Mouse (Mus musculus) CH12.LX (cell line): ENCODE measurements around the gene Endou. TPM values are rescaled to one million over a fixed set of nuclear protein-coding genes. Genes with fewer than 3 reads are reported as not detected.

Source experiments
- DNase-seq: peaks from one replicate; pipeline ENCODE4 v3.0.0-alpha.2; 2013; ENCODE audit errors: extremely low read depth
- H3K27ac ChIP-seq: 2 replicates; pipeline ENCODE4 v1.5.1; 2012; ENCODE audit warnings: low read depth, mild to moderate bottlenecking, control low read depth, moderate library complexity; ENCODE audit not compliant: insufficient read depth
- H3K27me3 ChIP-seq: replicated peaks from 2 replicates; pipeline ENCODE3; 2012; ENCODE audit warnings: inconsistent platforms
- H3K36me3 ChIP-seq, 2 experiments: replicated peaks in 1 of 2; 2 replicates each; pipeline versions ENCODE3 to v1.6.1; 2012; ENCODE audit warnings: inconsistent platforms in 1 of 2, low read length in 1 of 2, mild to moderate bottlenecking in 1 of 2, mixed read lengths in 1 of 2, moderate library complexity in 1 of 2; ENCODE audit not compliant: control insufficient read depth in 1 of 2, insufficient read depth in 1 of 2
- H3K4me1 ChIP-seq, 2 experiments: 2 replicates each; pipeline ENCODE4 v1.6.1; 2012; ENCODE audit warnings: inconsistent platforms in 1 of 2, moderate library complexity in 1 of 2; ENCODE audit not compliant: insufficient read depth in 2 of 2, control insufficient read depth in 1 of 2
- H3K4me2 ChIP-seq: 2 replicates; pipeline ENCODE4 v1.6.1; 2012; ENCODE audit warnings: low read depth, mild to moderate bottlenecking, control low read depth; ENCODE audit not compliant: poor library complexity, insufficient read depth, severe bottlenecking
- H3K4me3 ChIP-seq, 3 experiments: fragments of 150-350 bp in 1 of 3; sonication (generic) in 1 of 3; replicated peaks in 1 of 3; 2 replicates each; pipeline versions ENCODE3 to v1.5.1; 2011 to 2012; ENCODE audit warnings: low read depth in 2 of 3, low read length in 2 of 3, mild to moderate bottlenecking in 2 of 3, moderate library complexity in 2 of 3, control low read depth in 1 of 3, improper control_type of control experiment in 1 of 3, inconsistent platforms in 1 of 3, mixed read lengths in 1 of 3; ENCODE audit not compliant: poor library complexity in 1 of 3
- H3K79me2 ChIP-seq: replicated peaks from 2 replicates; pipeline ENCODE4 v1.6.1; 2012; ENCODE audit warnings: mild to moderate bottlenecking, moderate library complexity; ENCODE audit not compliant: control insufficient read depth, poor library complexity, insufficient read depth, severe bottlenecking; ENCODE audit errors: extremely low read depth
- H3K9ac ChIP-seq: 2 replicates; pipeline ENCODE4 v1.6.1; 2012; ENCODE audit warnings: low read depth, mild to moderate bottlenecking, control low read depth, moderate library complexity; ENCODE audit not compliant: insufficient read depth
- H3K9me3 ChIP-seq: replicated peaks from 2 replicates; pipeline ENCODE3; 2012; ENCODE audit warnings: low read length, inconsistent platforms, mixed read lengths
- BHLHE40 ChIP-seq: IDR thresholded peaks from 2 replicates; pipeline ENCODE4 v1.6.1; 2011; ENCODE audit warnings: mild to moderate bottlenecking, low read depth, low read length, improper control_type of control experiment
- CHD1 ChIP-seq: IDR thresholded peaks from 2 replicates; pipeline ENCODE4 v1.6.1; 2012; ENCODE audit warnings: low read depth, low read length, improper control_type of control experiment, inconsistent platforms
- CTCF ChIP-seq, 2 experiments: IDR thresholded peaks in 1 of 2; conservative IDR thresholded peaks in 1 of 2; 2 replicates each; pipeline ENCODE4 v1.5.1; 2011 to 2012; ENCODE audit warnings: low read depth in 2 of 2, low read length in 2 of 2, improper control_type of control experiment in 1 of 2, inconsistent platforms in 1 of 2, mild to moderate bottlenecking in 1 of 2, moderate library complexity in 1 of 2
- ELF1 ChIP-seq: IDR thresholded peaks from 2 replicates; pipeline ENCODE4 v1.6.1; 2014; ENCODE audit warnings: low read depth, mild to moderate bottlenecking, inconsistent platforms, low read length, improper control_type of control experiment
- ETS1 ChIP-seq: conservative IDR thresholded peaks from 2 replicates; pipeline ENCODE4 v1.6.1; 2012; ENCODE audit warnings: low read depth, mild to moderate bottlenecking, inconsistent platforms, low read length, improper control_type of control experiment, moderate library complexity
- GABPA ChIP-seq: IDR thresholded peaks from 2 replicates; pipeline ENCODE4 v1.6.1; 2012; ENCODE audit warnings: low read depth, low read length, improper control_type of control experiment, inconsistent platforms; ENCODE audit not compliant: insufficient replicate concordance
- HCFC1 ChIP-seq: IDR thresholded peaks from 2 replicates; pipeline ENCODE4 v1.6.1; 2012; ENCODE audit warnings: low read depth, mild to moderate bottlenecking, inconsistent platforms, low read length, improper control_type of control experiment
- IRF4 ChIP-seq: IDR thresholded peaks from 2 replicates; pipeline ENCODE4 v1.6.1; 2014; ENCODE audit warnings: low read depth, mild to moderate bottlenecking, inconsistent platforms, low read length, improper control_type of control experiment
- MAFK ChIP-seq: IDR thresholded peaks from 2 replicates; pipeline ENCODE4 v1.6.1; 2011; ENCODE audit warnings: low read length, improper control_type of control experiment; ENCODE audit not compliant: insufficient replicate concordance
- MAX ChIP-seq: IDR thresholded peaks from 2 replicates; pipeline ENCODE4 v1.6.1; 2011; ENCODE audit warnings: low read length, improper control_type of control experiment
- MAZ ChIP-seq: IDR thresholded peaks from 2 replicates; pipeline ENCODE4 v1.6.1; 2012; ENCODE audit warnings: low read depth, mild to moderate bottlenecking, inconsistent platforms, low read length, improper control_type of control experiment, moderate library complexity
- MEF2A ChIP-seq: IDR thresholded peaks from 2 replicates; pipeline ENCODE4 v1.6.1; 2014; ENCODE audit warnings: low read depth, mild to moderate bottlenecking, inconsistent platforms, low read length, improper control_type of control experiment, borderline replicate concordance
- MYC ChIP-seq: IDR thresholded peaks from 2 replicates; pipeline ENCODE4 v1.6.1; 2011; ENCODE audit warnings: low read depth, mild to moderate bottlenecking, improper control_type of control experiment, low read length
- NELFE ChIP-seq: IDR thresholded peaks from 2 replicates; pipeline ENCODE4 v1.6.1; 2011; ENCODE audit warnings: low read depth, low read length, improper control_type of control experiment
- PAX5 ChIP-seq: IDR thresholded peaks from 2 replicates; pipeline ENCODE4 v1.6.1; 2012; ENCODE audit warnings: low read length, inconsistent platforms, mixed read lengths
- RCOR1 ChIP-seq: conservative IDR thresholded peaks from 2 replicates; pipeline ENCODE4 v1.6.1; 2012; ENCODE audit warnings: low read depth, mild to moderate bottlenecking, inconsistent platforms, low read length, improper control_type of control experiment
- SMC3 ChIP-seq: IDR thresholded peaks from 2 replicates; pipeline ENCODE4 v1.6.1; 2011; ENCODE audit warnings: low read depth, low read length, improper control_type of control experiment
- TCF12 ChIP-seq: IDR thresholded peaks from 2 replicates; pipeline ENCODE4 v1.6.1; 2014; ENCODE audit warnings: low read depth, mild to moderate bottlenecking, inconsistent platforms, low read length, improper control_type of control experiment
- UBTF ChIP-seq: IDR thresholded peaks from 2 replicates; pipeline ENCODE4 v1.6.1; 2012; ENCODE audit warnings: low read depth, mild to moderate bottlenecking, inconsistent platforms, low read length, improper control_type of control experiment, moderate library complexity
- USF1 ChIP-seq: IDR thresholded peaks from 2 replicates; pipeline ENCODE4 v1.6.1; 2014; ENCODE audit warnings: low read depth, mild to moderate bottlenecking, inconsistent platforms, low read length, improper control_type of control experiment
- USF2 ChIP-seq: conservative IDR thresholded peaks from 2 replicates; pipeline ENCODE4 v1.6.1; 2011; ENCODE audit warnings: low read depth, low read length, improper control_type of control experiment
- ZC3H11A ChIP-seq: IDR thresholded peaks from 2 replicates; pipeline ENCODE4 v1.6.1; 2012; ENCODE audit warnings: low read depth, mild to moderate bottlenecking, inconsistent platforms, low read length, improper control_type of control experiment
- ZKSCAN1 ChIP-seq: IDR thresholded peaks from 2 replicates; pipeline ENCODE4 v1.6.1; 2012; ENCODE audit warnings: low read depth, inconsistent platforms, low read length, improper control_type of control experiment, borderline replicate concordance
- ZMIZ1 ChIP-seq: IDR thresholded peaks from 2 replicates; pipeline ENCODE4 v1.6.1; 2012; ENCODE audit warnings: low read depth, mild to moderate bottlenecking, inconsistent platforms, low read length, improper control_type of control experiment
- ZNF384 ChIP-seq: IDR thresholded peaks from 2 replicates; pipeline ENCODE4 v1.6.1; 2012; ENCODE audit warnings: low read depth, low read length, improper control_type of control experiment, inconsistent platforms
- dilution Hi-C: fragments of 300-500 bp; cut with MboI; formaldehyde crosslinking; loops from 2 replicates; pipeline ENCODE4 v1.14.3; 2020; ENCODE audit warnings: low sequenced_read_pairs; ENCODE audit not compliant: extremely low pct_unique_long_range_greater_than_20kb, extremely low pct_ligation_motif_present
- in situ Hi-C: fragments of 300-500 bp; cut with MboI; formaldehyde crosslinking; loops from 3 replicates; pipeline ENCODE4 v1.14.3; 2019; ENCODE audit warnings: low sequenced_read_pairs, low pct_ligation_motif_present, low pct_unique_long_range_greater_than_20kb, mixed read lengths
- polyA plus RNA-seq: library from polyadenylated mRNA; unstranded; fragments of >175 nt; gene quantifications from 2 replicates; pipeline ENCODE4 v1.2.1, GENCODE M21; 2012; ENCODE audit warnings: low read depth; ENCODE audit not compliant: insufficient read length
- total RNA-seq, 2 experiments: library from RNA; depleted of rRNA; stranded (reverse); fragments of 300-350 nt in 1 of 2; fragments of >200 nt in 1 of 2; gene quantifications; 2 replicates each; pipeline ENCODE4 v1.2.3; 2012 to 2014

Endou gene
- total and polyA plus RNA-seq, 3 experiments: 49.5 to 66.9 (median 64.0) TPM

GRCm38 (mm10) chr15:97746278-97746677 is 15.1 kb upstream of the Endou start:
- TF ChIP-seq MAZ (no peak), MEF2A (no peak), MYC (no peak), TCF12 (no peak)
- DNase-seq: no peak
- no peaks in the 10 kb centered on the region for H3K9me3 ChIP-seq
- no peak overlapping the region for H3K4me2 ChIP-seq
- H3K4me1 ChIP-seq: peaks cover 49 to 68% of the 10 kb centered on the region in 2 experiments
- no peaks in the 10 kb centered on the region for H3K27me3 ChIP-seq
- dilution Hi-C loops: no loop called here
- in situ Hi-C loops: no loop called here
- H3K27ac ChIP-seq: no peak overlapping the region
- H3K9ac ChIP-seq: no peak overlapping the region
- no peaks in the 10 kb centered on the region for H3K79me2 ChIP-seq
- H3K4me3 ChIP-seq: no peak overlapping the region
- peaks cover 0 to 29% of the 10 kb centered on the region in 2 experiments for H3K36me3 ChIP-seq

- H3K4me1 ChIP-seq: peaks cover 51 to 69% of the 10 kb centered on the region in 2 experiments
- no peak overlapping the region for H3K9ac ChIP-seq
- peaks cover 0 to 29% of the 10 kb centered on the region in 2 experiments for H3K36me3 ChIP-seq
- no peaks in the 10 kb centered on the region for H3K27me3 ChIP-seq
- H3K79me2 ChIP-seq: no peaks in the 10 kb centered on the region
- DNase-seq: no peak
- peak overlapping the region; percentile 55 for H3K27ac ChIP-seq
- H3K9me3 ChIP-seq: no peaks in the 10 kb centered on the region
- TF ChIP-seq UBTF (0 out of 2 replicates have a peak, but pooled peaks have one; percentile 0), CHD1 (no peak)
- H3K4me2 ChIP-seq: no peak overlapping the region
- in situ Hi-C loops (no loop called here), dilution Hi-C loops (no loop called here)
- no peak overlapping the region for H3K4me3 ChIP-seq
Measured at GRCm38 (mm10) chr15:97745331-97745730, 14.2 kb upstream of the Endou start.

- H3K9me3 ChIP-seq: no peaks in the 10 kb centered on the region
- DNase-seq: peak; percentile 90
- H3K4me3 ChIP-seq: no peak overlapping the region
- in situ Hi-C loops (no loop called here), dilution Hi-C loops (no loop called here)
- peak overlapping the region; percentile 13; the same call in 1 of the 2 replicates for H3K4me2 ChIP-seq
- no peaks in the 10 kb centered on the region for H3K27me3 ChIP-seq
- no peaks in the 10 kb centered on the region; the same call in 1 of the 2 replicates for H3K79me2 ChIP-seq
- peaks cover 0 to 27% of the 10 kb centered on the region in 2 experiments for H3K36me3 ChIP-seq
- peak overlapping the region; percentile 55 for H3K27ac ChIP-seq
- peaks cover 47 to 65% of the 10 kb centered on the region in 2 experiments for H3K4me1 ChIP-seq
- H3K9ac ChIP-seq: no peak overlapping the region
- TF ChIP-seq SMC3: peak; percentile 35
- TF ChIP-seq NELFE: no peak
- TF ChIP-seq GABPA: no peak
- TF ChIP-seq ZNF384: no peak
- no peak for TF ChIP-seq ZKSCAN1
- no peak for TF ChIP-seq USF1
- TF ChIP-seq BHLHE40: peak; percentile 95
- no peak for TF ChIP-seq ZMIZ1
- TF ChIP-seq PAX5: no peak
- TF ChIP-seq RCOR1: no peak
- peak; percentile 84 for TF ChIP-seq MAX
- no peak for TF ChIP-seq USF2
- peak; percentile 78 for TF ChIP-seq MEF2A
- peak; percentile 97 for TF ChIP-seq TCF12
- TF ChIP-seq MAFK: no peak
- TF ChIP-seq ELF1: peak; percentile 17; the same call in 1 of the 2 replicates
- TF ChIP-seq CHD1: no peak; the same call in 1 of the 2 replicates
- TF ChIP-seq ZC3H11A: no peak
- TF ChIP-seq CTCF (conservative IDR thresholded peaks at IDR 0.05 in 1 of 2, IDR thresholded peaks at IDR 0.05 in 1 of 2; ENCODE audit: low read depth in 2 of 2, low read length in 2 of 2): no peak
- TF ChIP-seq ETS1: peak; percentile 95
- TF ChIP-seq IRF4: peak; percentile 57; the same call in 1 of the 2 replicates
- no peak for TF ChIP-seq HCFC1
- peak; percentile 91 for TF ChIP-seq MAZ
Measured at GRCm38 (mm10) chr15:97744930-97745329, 13.8 kb upstream of the Endou start.
